ENCODE assay signal across 14 mouse cellular contexts in the genomic region with DNA sequence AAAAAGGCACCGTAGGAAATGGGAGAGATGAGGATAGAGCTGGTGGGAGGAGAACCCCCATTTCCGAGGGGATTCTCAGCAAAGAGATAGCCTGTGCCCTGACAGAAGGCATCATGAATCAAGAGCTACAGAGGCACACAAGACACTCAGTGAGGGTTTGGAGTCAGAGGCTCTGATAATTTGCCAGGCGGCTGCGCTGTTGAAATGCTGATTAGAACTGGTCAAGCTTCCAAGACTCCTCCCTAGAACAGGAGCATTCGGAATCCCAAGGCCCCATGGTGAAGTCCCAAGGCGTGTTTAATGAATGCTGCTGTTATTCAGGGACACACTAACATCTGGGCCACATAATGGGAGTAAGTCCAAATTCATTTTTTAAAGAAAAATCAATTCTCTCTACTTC. TPM values are rescaled to one million over a fixed set of nuclear protein-coding genes. Genes with fewer than 3 reads are reported as not detected.
DNase-seq lines count a peak whose midpoint lies in the region; ATAC-seq and TF ChIP-seq lines count a peak whose summit lies in the region.
"Had no signal": no experiment of that assay in that cellular context is flagged by ENCODE, and none has a peak within 500 bp of the region (broad histone marks: within the 10 kb centered on the region; RNA-seq: fewer than 3 reads in every experiment).

No protein-coding gene starts in this region.

- no peak overlapping the region for H3K9ac ChIP-seq in forebrain, postnatal 0 days
- H3K9ac ChIP-seq in forebrain, embryonic 12.5 days = no peak overlapping the region
- H3K9ac ChIP-seq in neural tube, embryonic 12.5 days = no peak overlapping the region
- H3K9ac ChIP-seq in neural tube, embryonic 14.5 days (replicated peaks; ENCODE audit: low read depth, low read length) = no peak overlapping the region
- H3K9ac ChIP-seq: kidney, embryonic 15.5 days had no signal

- H3K4me1 ChIP-seq in forebrain, postnatal 0 days (ENCODE audit: insufficient read depth) = no peaks in the 10 kb centered on the region
- H3K4me1 ChIP-seq in forebrain, embryonic 12.5 days = no peaks in the 10 kb centered on the region
- no peaks in the 10 kb centered on the region for H3K4me1 ChIP-seq in neural tube, embryonic 12.5 days
- peaks cover 9% of the 10 kb centered on the region; the same call in 1 of the 2 replicates for H3K4me1 ChIP-seq in hindbrain, embryonic 10.5 days (replicated peaks)
- no peaks in the 10 kb centered on the region for H3K4me1 ChIP-seq in neural tube, embryonic 14.5 days (ENCODE audit: control insufficient read depth, insufficient read depth, low read length)
- H3K4me1 ChIP-seq: kidney, embryonic 15.5 days had no signal

- no peak overlapping the region for H3K4me2 ChIP-seq in forebrain, postnatal 0 days (ENCODE audit: low read depth)
- H3K4me2 ChIP-seq in forebrain, embryonic 12.5 days = no peak overlapping the region
- no peak overlapping the region for H3K4me2 ChIP-seq in neural tube, embryonic 12.5 days (replicated peaks)
- H3K4me2 ChIP-seq in neural tube, embryonic 14.5 days (ENCODE audit: low read depth, low read length) = no peak overlapping the region
- H3K4me2 ChIP-seq: kidney, embryonic 15.5 days had no signal

- H3K27ac ChIP-seq in forebrain, postnatal 0 days (ENCODE audit: low read depth, low read length) = no peak overlapping the region
- no peak overlapping the region for H3K27ac ChIP-seq in forebrain, embryonic 12.5 days
- no peak overlapping the region for H3K27ac ChIP-seq in neural tube, embryonic 12.5 days
- H3K27ac ChIP-seq in hindbrain, embryonic 10.5 days = 0 out of 2 replicates have a peak overlapping the region, but pooled peaks have one; percentile 0
- no peak overlapping the region for H3K27ac ChIP-seq in neural tube, embryonic 14.5 days (ENCODE audit: low read depth, low read length)
- H3K27ac ChIP-seq: kidney, embryonic 15.5 days had no signal

- 27% methylated on average over 6 of the region's 6 CpGs for WGBS in forebrain, postnatal 0 days
- 27% methylated on average over 6 of the region's 6 CpGs for WGBS in forebrain, embryonic 12.5 days
- 30% methylated on average over 6 of the region's 6 CpGs for WGBS in neural tube, embryonic 12.5 days
- 29% methylated on average over 6 of the region's 6 CpGs for WGBS in hindbrain, embryonic 10.5 days
- 18% methylated on average over 6 of the region's 6 CpGs for WGBS in neural tube, embryonic 14.5 days

- no peak for TF ChIP-seq CTCF in forebrain, postnatal 0 days (IDR thresholded peaks at IDR 0.05; ENCODE audit: low read depth)

- no peaks in the 10 kb centered on the region for H3K27me3 ChIP-seq in forebrain, postnatal 0 days (ENCODE audit: insufficient read depth, low read length)
- no peaks in the 10 kb centered on the region for H3K27me3 ChIP-seq in forebrain, embryonic 12.5 days
- no peaks in the 10 kb centered on the region for H3K27me3 ChIP-seq in neural tube, embryonic 12.5 days (replicated peaks)
- H3K27me3 ChIP-seq in hindbrain, embryonic 10.5 days (ENCODE audit: insufficient read depth, poor library complexity, severe bottlenecking) = peaks cover 60% of the 10 kb centered on the region
- H3K27me3 ChIP-seq in neural tube, embryonic 14.5 days (ENCODE audit: control insufficient read depth, insufficient read depth, low read length) = no peaks in the 10 kb centered on the region
- H3K27me3 ChIP-seq: kidney, embryonic 15.5 days had no signal

- peak; percentile 11 for DNase-seq in forebrain, postnatal 0 days
- DNase-seq in neural tube, embryonic 10.5 days (ENCODE audit: extremely low spot score, low spot score) = no peak
- no peak for DNase-seq in hindbrain, embryonic 10.5 days (ENCODE audit: low spot score)
- no peak for DNase-seq in left cerebral cortex, adult 11 months (ENCODE audit: low spot score)
- DNase-seq: cerebellum, adult 9-11 months; spleen, adult 18-20 months had no signal

- no peak overlapping the region for H3K4me3 ChIP-seq in forebrain, postnatal 0 days (ENCODE audit: low read depth, low read length)
- H3K4me3 ChIP-seq in forebrain, embryonic 12.5 days (replicated peaks) = no peak overlapping the region
- no peak overlapping the region for H3K4me3 ChIP-seq in neural tube, embryonic 12.5 days
- no peak overlapping the region for H3K4me3 ChIP-seq in hindbrain, embryonic 10.5 days
- no peak overlapping the region for H3K4me3 ChIP-seq in neural tube, embryonic 14.5 days (ENCODE audit: low read depth, low read length)
- H3K4me3 ChIP-seq: kidney, embryonic 15.5 days had no signal

- no peaks in the 10 kb centered on the region for H3K9me3 ChIP-seq in forebrain, postnatal 0 days (ENCODE audit: low read length)
- H3K9me3 ChIP-seq in forebrain, embryonic 12.5 days = no peaks in the 10 kb centered on the region
- no peaks in the 10 kb centered on the region for H3K9me3 ChIP-seq in neural tube, embryonic 12.5 days
- H3K9me3 ChIP-seq in hindbrain, embryonic 10.5 days = no peaks in the 10 kb centered on the region
- H3K9me3 ChIP-seq in neural tube, embryonic 14.5 days (ENCODE audit: control insufficient read depth, low read length) = no peaks in the 10 kb centered on the region
- H3K9me3 ChIP-seq: kidney, embryonic 15.5 days had no signal

- no peaks in the 10 kb centered on the region for H3K36me3 ChIP-seq in forebrain, postnatal 0 days (ENCODE audit: insufficient read depth)
- H3K36me3 ChIP-seq in forebrain, embryonic 12.5 days (replicated peaks) = no peaks in the 10 kb centered on the region
- no peaks in the 10 kb centered on the region for H3K36me3 ChIP-seq in neural tube, embryonic 12.5 days
- H3K36me3 ChIP-seq in hindbrain, embryonic 10.5 days = no peaks in the 10 kb centered on the region
- H3K36me3 ChIP-seq in neural tube, embryonic 14.5 days (ENCODE audit: control insufficient read depth, insufficient read depth, low read length) = no peaks in the 10 kb centered on the region
- H3K36me3 ChIP-seq: kidney, embryonic 15.5 days had no signal

- ATAC-seq in forebrain, postnatal 0 days = no peak
- ATAC-seq in forebrain, embryonic 12.5 days (ENCODE audit: low FRiP score) = no peak
- 0 out of 2 replicates have a peak, but pooled peaks have one; percentile 21 for ATAC-seq in neural tube, embryonic 12.5 days (ENCODE audit: low FRiP score, low read depth)
- ATAC-seq in neural tube, embryonic 14.5 days (ENCODE audit: low read depth) = peak; percentile 61; the same call in 1 of the 2 replicates
- no peak for ATAC-seq in granulocyte monocyte progenitor cell, adult 5-6 weeks (replicated peaks; ENCODE audit: poor library complexity, severe bottlenecking)

RNA-seq across cellular contexts. Expression of gene Mindy4b-ps, which starts 4.8 kb away (rescaled TPM):
- 0.05 and 0.23 TPM in 2 replicates for total RNA-seq in forebrain, postnatal 0 days (2014; rRNA removed)
- polyA plus RNA-seq in forebrain, postnatal 0 days (2015; fragmentation: Nextera tagmentation; extraction: Ambion mirVana) = 0.10 and 0.15 TPM in 2 replicates
- not detected in 2 replicates for polyA plus RNA-seq in forebrain, embryonic 12.5 days (2016; fragmentation: Nextera tagmentation; extraction: Ambion mirVana)
- not detected in 2 replicates for polyA plus RNA-seq in neural tube, embryonic 12.5 days (2016; fragmentation: Nextera tagmentation; extraction: Ambion mirVana)
- not detected in 2 replicates for polyA plus RNA-seq in hindbrain, embryonic 10.5 days (2016; fragmentation: Nextera tagmentation; extraction: Ambion mirVana)
- not detected in 2 replicates for polyA plus RNA-seq in neural tube, embryonic 14.5 days (2014; fragmentation: Nextera tagmentation; extraction: Ambion mirVana)
- not detected in 2 replicates for total RNA-seq in granulocyte monocyte progenitor cell, adult 5-6 weeks (2014; fragmentation: Nextera tagmentation)
- not detected in 2 replicates for total RNA-seq in granulocyte monocyte progenitor cell, adult 5-6 weeks (2017)
- polyA plus RNA-seq: kidney, embryonic 15.5 days; limb, embryonic 11.5 days; neural tube, embryonic 11.5 days; thymus, postnatal 0 days had no signal

Comparison
In these comparisons a context has a peak if more than half of its experiments do, and no peak if none do; other contexts are left out.
1. ATAC-seq: peak in neural tube, embryonic 12.5 days (single experiment) and neural tube, embryonic 14.5 days (single experiment); none in forebrain, postnatal 0 days (single experiment), forebrain, embryonic 12.5 days (single experiment) and granulocyte monocyte progenitor cell, adult 5-6 weeks (single experiment).